Mouse (Mus musculus) retina, postnatal 7 days (tissue): Measurements from ENCODE around the gene Nr4a2.

Experiments used
- DNase-seq: peaks from one replicate; pipeline ENCODE4 v3.0.0-alpha.2; 2012; ENCODE audit warnings: low read depth, low spot score

Gene Nr4a2

DNA sequence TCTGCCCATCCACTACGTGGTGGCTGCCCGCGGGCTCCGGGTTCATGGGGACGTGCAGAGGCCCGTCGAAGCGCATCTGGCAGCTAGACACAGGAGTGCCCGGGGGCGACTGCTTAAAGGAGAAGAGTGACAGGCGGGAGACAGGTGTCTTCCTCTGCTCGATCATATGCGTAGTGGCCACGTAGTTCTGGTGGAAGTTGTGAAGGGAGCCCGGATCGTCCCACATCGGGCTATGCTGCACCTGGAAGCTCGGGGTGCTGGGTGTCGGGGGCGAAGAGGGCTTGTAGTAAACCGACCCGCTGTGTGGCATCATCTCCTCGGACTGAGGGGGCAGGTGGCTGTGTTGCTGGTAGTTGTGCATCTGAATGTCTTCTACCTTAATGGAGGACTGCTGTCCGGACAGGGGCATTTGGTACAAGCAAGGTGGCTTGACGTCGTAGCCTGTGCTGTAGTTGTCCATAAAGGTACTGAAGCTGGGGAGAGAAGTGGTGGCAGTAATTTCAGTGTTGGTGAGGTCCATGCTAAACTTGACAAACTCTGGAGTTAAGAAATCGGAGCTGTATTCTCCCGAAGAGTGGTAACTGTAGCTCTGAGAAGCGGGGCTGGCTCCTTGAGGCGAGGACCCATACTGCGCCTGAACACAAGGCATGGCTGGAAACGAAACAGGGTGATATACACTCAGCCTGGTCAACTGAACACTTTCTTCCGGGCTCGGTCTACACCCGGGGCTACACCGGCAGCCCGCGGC is 11.8 kb downstream of the Nr4a2 start:
- no peak for DNase-seq

- DNase-seq = no peak
Measured at GRCm38 (mm10) chr2:57111011-57111790, 12.6 kb downstream of the Nr4a2 start.

DNA sequence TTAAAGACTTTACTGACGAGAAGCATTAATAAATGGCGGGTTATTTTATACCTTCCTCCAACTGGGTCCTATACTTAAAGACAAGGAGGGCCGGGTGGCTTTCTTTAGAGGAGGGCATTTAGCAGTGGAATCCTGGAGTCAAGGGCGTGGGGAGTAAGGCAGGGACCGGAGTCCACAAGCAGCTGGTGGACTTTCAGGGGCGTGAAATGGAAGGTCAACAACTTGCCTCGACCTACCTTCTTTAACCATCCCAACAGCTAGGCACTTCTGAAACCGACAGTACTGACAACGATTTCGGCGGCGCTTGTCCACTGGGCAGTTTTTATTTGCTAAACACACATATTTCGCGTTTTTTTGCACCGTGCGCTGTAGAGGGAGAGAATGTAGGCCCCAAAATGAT is 13.4 kb downstream of the Nr4a2 start:
- no peak for DNase-seq

DNA sequence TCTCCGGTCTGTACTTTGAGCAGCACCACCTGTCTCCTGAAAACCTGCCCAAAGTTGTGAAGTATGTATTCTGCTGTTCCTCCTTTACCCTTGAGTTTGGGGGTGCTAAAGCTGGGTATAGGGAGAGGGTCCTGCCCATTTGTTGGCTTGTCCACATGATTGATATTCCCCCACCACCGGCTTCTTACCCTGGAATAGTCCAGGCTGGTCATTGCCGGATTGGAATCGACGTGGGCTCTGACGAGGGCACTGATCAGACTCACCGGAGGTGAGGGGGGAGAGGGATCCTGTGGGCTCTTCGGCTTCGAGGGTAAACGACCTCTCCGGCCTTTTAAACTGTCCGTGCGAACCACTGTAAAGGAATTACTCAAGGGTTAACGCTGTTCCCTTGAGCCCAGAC is 13.9 kb downstream of the Nr4a2 start:
- DNase-seq = no peak

GRCm38 (mm10) chr2:57109301-57109700 is 14.5 kb downstream of the Nr4a2 start:
- DNase-seq = no peak

DNA sequence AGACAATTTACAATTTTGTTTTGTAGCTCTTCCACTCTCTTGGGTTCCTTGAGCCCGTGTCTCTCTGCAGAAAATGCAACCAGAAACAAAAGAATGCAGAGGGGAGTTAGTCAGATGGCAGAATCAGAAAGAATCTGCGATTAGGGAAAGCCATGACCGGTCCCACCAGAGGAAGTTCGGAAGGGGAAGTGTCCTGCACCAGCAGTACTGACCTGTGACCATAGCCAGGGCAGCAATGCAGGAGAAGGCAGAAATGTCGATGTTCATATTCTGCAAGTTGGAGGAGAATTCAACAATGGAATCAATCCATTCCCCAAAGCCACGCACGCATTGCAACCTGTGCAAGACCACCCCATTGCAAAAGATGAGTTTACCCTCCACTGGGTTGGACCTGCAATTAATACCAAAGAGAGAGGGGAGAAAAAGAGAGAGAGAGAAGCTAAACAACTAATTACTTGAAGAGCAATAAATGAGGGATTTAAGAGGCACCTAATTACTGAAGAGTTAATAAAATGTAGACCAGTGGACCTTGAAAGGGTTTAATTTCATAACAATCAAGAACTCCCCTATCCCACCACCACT is 15.4 kb downstream of the Nr4a2 start:
- no peak for DNase-seq

DNA sequence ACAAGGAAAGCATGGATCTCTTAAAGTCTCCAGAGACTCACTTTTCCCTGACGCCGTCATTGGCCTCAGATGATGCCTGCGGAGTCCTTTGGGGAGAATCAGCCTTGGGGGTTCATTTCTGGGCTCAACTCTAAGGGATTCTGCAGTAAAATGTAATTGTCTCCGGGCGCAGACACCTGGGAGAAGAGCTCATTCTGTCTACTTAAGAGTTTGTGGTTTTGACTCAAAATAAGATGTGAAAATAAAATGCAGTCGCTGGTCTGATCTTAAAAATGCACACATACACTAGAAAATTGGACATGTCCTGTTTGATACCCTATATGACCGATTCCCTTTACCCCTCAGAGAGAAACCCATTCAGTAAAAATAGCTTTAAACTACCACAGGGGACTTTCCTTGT is 18.4 kb downstream of the Nr4a2 start:
- DNase-seq = no peak

DNA sequence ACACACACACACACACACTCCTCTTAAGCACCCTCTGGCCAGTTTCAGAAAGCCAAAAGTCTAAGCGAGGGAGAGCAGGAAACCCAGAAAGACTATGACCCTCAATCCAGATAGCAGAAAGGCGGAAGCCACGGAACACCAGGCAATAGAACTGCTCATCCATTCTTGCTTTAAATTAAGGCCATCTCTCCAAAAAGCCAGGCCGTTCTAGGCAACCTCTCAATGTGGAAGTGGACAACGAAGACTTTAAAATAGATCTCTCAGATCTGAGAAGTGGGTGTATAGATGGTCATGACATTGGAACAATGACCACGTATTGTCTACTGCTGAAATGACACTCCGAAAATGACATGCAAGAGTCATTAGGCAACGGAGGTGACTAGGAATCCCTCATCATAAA is 19.1 kb downstream of the Nr4a2 start:
- DNase-seq = no peak

- DNase-seq = no peak
Measured at GRCm38 (mm10) chr2:57103845-57104660, 19.8 kb downstream of the Nr4a2 start.

- no peak for DNase-seq
Measured at GRCm38 (mm10) chr2:57102856-57103844, 20.7 kb downstream of the Nr4a2 start.

DNA sequence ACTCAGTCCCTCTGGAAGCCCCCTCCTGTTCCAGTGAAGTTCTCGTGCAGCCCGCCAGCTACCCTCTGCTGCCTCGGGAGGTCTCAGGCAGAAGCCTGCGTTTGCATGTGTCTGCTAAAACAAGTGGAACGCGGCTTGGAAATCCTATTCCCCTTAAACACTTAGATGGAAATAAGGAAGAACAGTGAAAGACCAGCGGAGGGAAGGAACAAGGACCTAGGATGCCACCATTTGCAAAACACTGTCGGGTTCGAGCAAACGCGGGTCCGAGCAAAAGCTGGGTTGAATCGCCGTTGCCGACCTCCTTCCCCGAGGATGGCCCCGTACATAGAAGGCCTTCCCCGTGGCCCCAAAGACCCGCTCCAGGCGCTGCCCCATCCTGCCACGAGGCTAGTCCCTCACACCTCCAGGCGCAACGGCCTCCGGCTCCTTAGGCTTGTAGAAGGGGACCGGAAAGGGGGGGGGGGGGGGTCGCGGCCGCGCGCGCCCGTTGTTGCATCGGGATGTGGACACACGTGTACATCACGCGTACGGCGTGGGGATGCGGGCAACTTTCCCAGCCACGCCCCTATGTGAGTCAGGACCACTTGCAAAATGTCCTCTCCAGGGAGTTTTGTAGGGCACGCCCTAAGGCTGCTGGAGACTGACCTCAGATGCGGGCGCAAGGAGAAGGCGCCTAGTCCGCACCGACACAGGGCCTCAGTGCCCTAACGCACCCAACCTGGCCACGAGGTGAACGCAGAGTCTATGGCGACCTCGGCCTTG is 21.5 kb downstream of the Nr4a2 start:
- DNase-seq = no peak

DNA sequence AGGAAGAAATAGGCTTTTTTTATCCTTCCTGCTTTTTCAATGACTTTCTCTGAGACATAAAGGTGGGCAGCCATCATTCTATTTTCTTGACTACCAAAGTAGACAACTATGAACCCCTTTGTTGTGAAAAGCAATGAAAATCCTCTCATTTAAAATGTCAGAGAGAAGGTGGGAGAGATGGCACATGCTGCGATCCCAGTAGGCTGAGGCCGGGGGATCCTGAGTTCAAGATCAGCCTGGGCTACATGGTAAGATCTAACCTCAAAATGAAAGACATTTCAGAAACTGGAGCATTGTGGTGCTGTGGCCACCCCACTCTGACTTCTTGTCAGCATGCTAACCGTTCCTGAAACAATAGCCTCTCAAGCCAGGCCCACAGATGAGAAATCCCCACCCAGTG is 23.6 kb downstream of the Nr4a2 start:
- DNase-seq = no peak

GRCm38 (mm10) chr2:57072452-57072851 is 51.4 kb downstream of the Nr4a2 start:
- no peak for DNase-seq

DNA sequence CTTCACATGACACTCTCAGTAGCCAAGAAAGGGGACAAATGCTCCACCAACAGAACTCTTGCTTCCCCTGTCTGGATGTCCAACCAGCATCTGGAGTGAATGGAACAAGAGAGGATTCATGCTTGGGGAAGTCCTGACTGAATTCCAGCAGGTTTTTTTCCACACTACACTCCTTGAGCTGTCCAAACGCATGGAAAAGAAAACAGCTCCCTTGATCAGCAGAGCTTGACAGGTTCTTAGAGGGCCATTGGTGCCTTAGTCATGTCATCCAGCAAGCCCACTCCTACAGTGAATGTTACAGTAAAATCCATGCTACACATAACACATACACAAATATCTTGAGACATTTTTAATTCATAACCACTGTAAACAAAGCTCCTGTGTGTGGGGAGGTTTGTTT is 60.3 kb downstream of the Nr4a2 start:
- no peak for DNase-seq
